In the genomic region with DNA sequence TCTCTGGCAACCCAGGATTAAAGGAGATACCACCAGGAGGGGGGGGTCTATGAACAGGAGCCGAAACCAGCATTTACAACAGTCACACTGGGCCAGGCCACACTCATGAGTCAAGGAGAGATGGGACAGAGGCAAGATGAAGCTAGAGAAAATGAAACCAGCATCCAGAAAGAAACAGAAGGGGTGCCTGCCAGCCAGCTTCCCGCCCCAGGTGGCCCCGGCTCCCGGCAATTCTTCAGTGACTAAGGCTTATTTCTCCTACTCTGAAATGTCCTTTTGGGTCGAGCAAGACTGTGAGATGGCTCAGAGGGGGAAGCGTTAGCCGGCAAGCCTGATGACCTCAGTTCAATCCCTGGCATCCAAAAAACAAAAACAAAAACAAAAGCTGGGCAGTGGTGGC, we compare ENCODE assay signal across 32 mouse cellular contexts. TPM values are rescaled to one million over a fixed set of nuclear protein-coding genes. Genes with fewer than 3 reads are reported as not detected.
DNase-seq lines count a peak whose midpoint lies in the region; TF ChIP-seq lines count a peak whose summit lies in the region.
"Had no signal": no experiment of that assay in that cellular context is flagged by ENCODE, and none has a peak within 500 bp of the region (broad histone marks: within the 10 kb centered on the region; RNA-seq: fewer than 3 reads in every experiment).

No protein-coding gene starts in this region.

- H3K27ac ChIP-seq in layer of hippocampus, adult 2 months = peak overlapping the region; percentile 72
- H3K27ac ChIP-seq: forebrain, embryonic 12.5 days; heart, embryonic 13.5 days; kidney, postnatal 0 days; limb, embryonic 12.5 days; lung, embryonic 15.5 days; midbrain, embryonic 10.5 days had no signal

- TF ChIP-seq CTCF in layer of hippocampus, adult 2 months (conservative IDR thresholded peaks at IDR 0.05) = no peak

- DNase-seq in cerebellum, postnatal 36 days = peak; percentile 25 to 44
- no peak for DNase-seq in cerebellum, adult 11 months
- no peak for DNase-seq in layer of hippocampus, adult 2 months (ENCODE audit: low spot score in 2 of 2)
- no peak for DNase-seq in layer of hippocampus, adult 9-11 months
- peak; percentile 83 for DNase-seq in 3134 (ENCODE audit: extremely low read depth, insufficient read length, low spot score)
- peak; percentile 44 for DNase-seq in brain, adult 2 months (ENCODE audit: low read depth, low spot score)
- DNase-seq in heart, adult 11 months = no peak
- DNase-seq in thymus, adult 18-20 months = no peak
- DNase-seq: adrenal gland, adult 2 months; adrenal gland, postnatal 36 days; B cell, adult 2 months; cerebellum, adult 11-12 months; gastrocnemius, postnatal 25 days; heart, postnatal 10 days; kidney, adult 8-10 months; kidney, postnatal 4 days; thymus, postnatal 4 days had no signal

- H3K4me3 ChIP-seq in layer of hippocampus, adult 2 months = no peak overlapping the region; the same call in 1 of the 2 replicates
- H3K4me3 ChIP-seq: erythroblast, embryonic 14.5 days; forebrain, embryonic 12.5 days; heart, embryonic 13.5 days; limb, embryonic 12.5 days; lung, embryonic 15.5 days; midbrain, embryonic 10.5 days; myocyte had no signal

RNA-seq across cellular contexts. Expression of a gene that starts 5.4 kb away (rescaled TPM):
- total RNA-seq in layer of hippocampus, adult 2 months (2021) = 10 to 100 TPM; 90.0 to 99.3 TPM

RNA-seq across cellular contexts. Expression of a gene that starts 13.2 kb away (rescaled TPM):
- 1 to 10 TPM; 5.4 to 6.8 TPM for total RNA-seq in layer of hippocampus, adult 2 months (2021)
- total RNA-seq: adrenal gland, adult 2 months; adrenal gland, postnatal 36 days; common myeloid progenitor, adult 5-6 weeks; gastrocnemius, postnatal 25 days; heart, adult 8-10 months; heart, postnatal 10 days; hematopoietic stem cell, adult 5-6 weeks; liver, adult 2 months; megakaryocyte progenitor cell, adult 5-6 weeks; midbrain, postnatal 0 days; neutrophil, adult 5-6 weeks had no signal

RNA-seq across cellular contexts. Expression of a gene that starts 34.4 kb away (rescaled TPM):
- total RNA-seq in layer of hippocampus, adult 2 months (2021) = 10 to 100 TPM; 48.1 to 55.6 TPM

Comparison
In these comparisons a context has a peak if more than half of its experiments do, and no peak if none do; other contexts are left out.
1. DNase-seq: peak in cerebellum, postnatal 36 days (2 of 2), 3134 (single experiment) and brain, adult 2 months (single experiment); none in cerebellum, adult 11 months (single experiment), layer of hippocampus, adult 2 months (0 of 2), layer of hippocampus, adult 9-11 months (single experiment), heart, adult 11 months (single experiment) and thymus, adult 18-20 months (0 of 2).